Mouse (Mus musculus) stomach, embryonic 15.5 days (tissue): ENCODE measurements around the gene Tubb4b. TPM values are rescaled to one million over a fixed set of nuclear protein-coding genes. Genes with fewer than 3 reads are reported as not detected.
A peak's percentile ranks its signal among the peaks of the same experiment; 100 is the strongest.

Experiments used
- ATAC-seq: fragments of 200-750 bp; cut with Nextera tagmentation; 2 replicates; pipeline ENCODE4 v1.8.0; 2017; ENCODE audit warnings: low read depth, moderate number of reproducible peaks, moderate TSS enrichment; ENCODE audit not compliant: insufficient read depth, low FRiP score
- H3K27ac ChIP-seq: fragments of 300-500 bp; sonication (generic); 2 replicates; pipeline ENCODE4 v1.5.1; 2015; ENCODE audit warnings: mild to moderate bottlenecking, inconsistent platforms
- H3K27me3 ChIP-seq: fragments of 300-500 bp; sonication (generic); replicated peaks from 2 replicates; pipeline ENCODE4 v1.6.1; 2015; ENCODE audit warnings: inconsistent platforms
- H3K36me3 ChIP-seq: fragments of 300-500 bp; sonication (generic); 2 replicates; pipeline ENCODE4 v1.6.1; 2015; ENCODE audit warnings: inconsistent platforms
- H3K4me1 ChIP-seq: fragments of 300-500 bp; sonication (generic); 2 replicates; pipeline ENCODE4 v1.6.1; 2015; ENCODE audit warnings: inconsistent platforms
- H3K4me2 ChIP-seq: fragments of 300-500 bp; sonication (generic); 2 replicates; pipeline ENCODE4 v1.6.1; 2015; ENCODE audit warnings: mild to moderate bottlenecking, inconsistent platforms
- H3K4me3 ChIP-seq: fragments of 300-500 bp; sonication (generic); replicated peaks from 2 replicates; pipeline ENCODE4 v1.5.1; 2015; ENCODE audit warnings: inconsistent platforms
- H3K9ac ChIP-seq: fragments of 300-500 bp; sonication (generic); 2 replicates; pipeline ENCODE4 v1.6.1; 2015; ENCODE audit warnings: inconsistent platforms
- H3K9me3 ChIP-seq: fragments of 300-500 bp; sonication (generic); 2 replicates; pipeline ENCODE4 v1.6.1; 2016; ENCODE audit warnings: inconsistent platforms
- WGBS: fragments of 180-500 bp; shearing (Covaris S2); methylation state at CpG from one replicate; pipeline ENCODE4 v1.1.7; 2015; 5-methylcytosine and 5-hydroxymethylcytosine counted together
- polyA plus RNA-seq: library from polyadenylated mRNA; unstranded; fragments of >200 nt; fragmentation: Nextera tagmentation; extraction: Ambion mirVana; gene quantifications from 2 replicates; pipeline ENCODE4 v1.2.1, GENCODE M21; 2015

The Tubb4b gene
- polyA plus RNA-seq, 1 experiment from 2014 or later: 607 TPM

GRCm38 (mm10) chr2:25182664-25183063 is 41.8 kb downstream of the Tubb4b start:
- WGBS: 21% methylated on average over 6 of the region's 6 CpGs
- H3K9me3 ChIP-seq: no peaks in the 10 kb centered on the region
- no peak overlapping the region for H3K9ac ChIP-seq
- peak overlapping the region; percentile 61 for H3K4me3 ChIP-seq
- peak overlapping the region; percentile 94 for H3K4me2 ChIP-seq
- no peak for ATAC-seq
- H3K36me3 ChIP-seq: no peaks in the 10 kb centered on the region
- H3K4me1 ChIP-seq: peaks cover 38% of the 10 kb centered on the region
- peaks cover 47% of the 10 kb centered on the region for H3K27me3 ChIP-seq
- no peak overlapping the region for H3K27ac ChIP-seq

GRCm38 (mm10) chr2:25181891-25182397 is 42.6 kb downstream of the Tubb4b start:
- Histone ChIP-seq H3K9ac (peak overlapping the region; percentile 53), H3K4me1 (peaks cover 45% of the 10 kb centered on the region), H3K4me2 (peak overlapping the region; percentile 94), H3K9me3 (no peaks in the 10 kb centered on the region), H3K4me3 (peak overlapping the region; percentile 61), H3K36me3 (no peaks in the 10 kb centered on the region), H3K27ac (peak overlapping the region; percentile 94), H3K27me3 (peaks cover 47% of the 10 kb centered on the region)
- no peak for ATAC-seq
- 1% methylated on average over 17 of the region's 17 CpGs for WGBS

- peaks cover 51% of the 10 kb centered on the region for H3K4me1 ChIP-seq
- WGBS: under 1% methylated on average over 100 of the region's 100 CpGs
- H3K4me2 ChIP-seq: peak overlapping the region; percentile 94
- H3K36me3 ChIP-seq: no peaks in the 10 kb centered on the region
- peaks cover 47% of the 10 kb centered on the region for H3K27me3 ChIP-seq
- H3K9me3 ChIP-seq: no peaks in the 10 kb centered on the region
- H3K27ac ChIP-seq: peak overlapping the region; percentile 94
- H3K9ac ChIP-seq: peak overlapping the region; percentile 53
- H3K4me3 ChIP-seq: peak overlapping the region; percentile 61
- peak; percentile 32 for ATAC-seq
Measured at GRCm38 (mm10) chr2:25180973-25181890, 43.3 kb downstream of the Tubb4b start.

GRCm38 (mm10) chr2:25180478-25180903 is 44.0 kb downstream of the Tubb4b start, which contains the start of gene Nrarp:
Gene Nrarp (plus strand): TSS chr2:25180758.
- no peaks in the 10 kb centered on the region for H3K36me3 ChIP-seq
- no peaks in the 10 kb centered on the region for H3K9me3 ChIP-seq
- WGBS: under 1% methylated on average over 35 of the region's 35 CpGs
- peaks cover 47% of the 10 kb centered on the region for H3K27me3 ChIP-seq
- H3K4me3 ChIP-seq: peak within 1 kb of the TSS; percentile 61
- H3K4me2 ChIP-seq: peak within 1 kb of the TSS; percentile 94
- peak within 1 kb of the TSS; percentile 53 for H3K9ac ChIP-seq
- peaks cover 50% of the 10 kb centered on the region for H3K4me1 ChIP-seq
- peak within 1 kb of the TSS; percentile 94 for H3K27ac ChIP-seq
- ATAC-seq: peak; percentile 85

- H3K9me3 ChIP-seq: no peaks in the 10 kb centered on the region
- peaks cover 51% of the 10 kb centered on the region for H3K4me1 ChIP-seq
- ATAC-seq: no peak
- H3K36me3 ChIP-seq: no peaks in the 10 kb centered on the region
- peak overlapping the region; percentile 61 for H3K4me3 ChIP-seq
- 42% methylated on average over 15 of the region's 15 CpGs for WGBS
- peak overlapping the region; percentile 94 for H3K4me2 ChIP-seq
- H3K27ac ChIP-seq: peak overlapping the region; percentile 65
- peaks cover 46% of the 10 kb centered on the region for H3K27me3 ChIP-seq
- no peak overlapping the region for H3K9ac ChIP-seq
Measured at GRCm38 (mm10) chr2:25179566-25180217, 44.8 kb downstream of the Tubb4b start.

- no peak for ATAC-seq
- Histone ChIP-seq H3K4me3 (no peak overlapping the region), H3K4me1 (peaks cover 54% of the 10 kb centered on the region), H3K9ac (no peak overlapping the region), H3K9me3 (no peaks in the 10 kb centered on the region), H3K36me3 (no peaks in the 10 kb centered on the region), H3K4me2 (peak overlapping the region; percentile 19; the same call in 1 of the 2 replicates), H3K27me3 (peaks cover 33% of the 10 kb centered on the region), H3K27ac (peak overlapping the region; percentile 61)
- WGBS: 30% methylated on average over 10 of the region's 10 CpGs
Measured at GRCm38 (mm10) chr2:25178285-25178972, 46.1 kb downstream of the Tubb4b start.

- Histone ChIP-seq H3K4me3 (0 out of 2 replicates have a peak overlapping the region, but pooled peaks have one; percentile 0), H3K4me2 (no peak overlapping the region), H3K36me3 (no peaks in the 10 kb centered on the region), H3K4me1 (peaks cover 59% of the 10 kb centered on the region), H3K9ac (no peak overlapping the region), H3K9me3 (no peaks in the 10 kb centered on the region), H3K27ac (peak overlapping the region; percentile 61), H3K27me3 (peaks cover 29% of the 10 kb centered on the region)
- whole genome bisulfite sequencing: 11% methylated on average over 6 of the region's 6 CpGs
- peak; percentile 7; the same call in 1 of the 2 replicates for ATAC-seq
Measured at GRCm38 (mm10) chr2:25177685-25178084, 46.8 kb downstream of the Tubb4b start.

- H3K4me1 ChIP-seq: peaks cover 57% of the 10 kb centered on the region
- no peaks in the 10 kb centered on the region for H3K36me3 ChIP-seq
- 49% methylated on average over 4 of the region's 4 CpGs for WGBS
- no peaks in the 10 kb centered on the region for H3K9me3 ChIP-seq
- H3K4me2 ChIP-seq: no peak overlapping the region
- peaks cover 26% of the 10 kb centered on the region for H3K27me3 ChIP-seq
- no peak overlapping the region for H3K9ac ChIP-seq
- no peak overlapping the region for H3K4me3 ChIP-seq
- no peak for ATAC-seq
- H3K27ac ChIP-seq: peak overlapping the region; percentile 61
Measured at GRCm38 (mm10) chr2:25177076-25177475, 47.4 kb downstream of the Tubb4b start.

- Histone ChIP-seq H3K4me3 (no peak overlapping the region), H3K9ac (no peak overlapping the region), H3K27ac (peak overlapping the region; percentile 61; the same call in 1 of the 2 replicates), H3K36me3 (no peaks in the 10 kb centered on the region), H3K4me2 (no peak overlapping the region), H3K4me1 (peaks cover 57% of the 10 kb centered on the region), H3K9me3 (no peaks in the 10 kb centered on the region), H3K27me3 (peaks cover 26% of the 10 kb centered on the region)
- no peak for ATAC-seq
- 56% methylated on average over 6 of the region's 6 CpGs for whole genome bisulfite sequencing
Measured at GRCm38 (mm10) chr2:25176573-25176972, 47.9 kb downstream of the Tubb4b start.

GRCm38 (mm10) chr2:25175690-25176078 is 48.8 kb downstream of the Tubb4b start:
- no peak for ATAC-seq
- Histone ChIP-seq H3K4me1 (peaks cover 48% of the 10 kb centered on the region), H3K9ac (no peak overlapping the region), H3K36me3 (no peaks in the 10 kb centered on the region), H3K27me3 (peaks cover 17% of the 10 kb centered on the region; the same call in 1 of the 2 replicates), H3K4me2 (no peak overlapping the region; the same call in 1 of the 2 replicates), H3K9me3 (no peaks in the 10 kb centered on the region), H3K4me3 (no peak overlapping the region), H3K27ac (0 out of 2 replicates have a peak overlapping the region, but pooled peaks have one; percentile 9)
- WGBS: 73% methylated on average over 4 of the region's 4 CpGs
